Mouse (Mus musculus) forebrain, embryonic 11.5 days (tissue): ENCODE measurements around the gene Zfp143. TPM values are rescaled to one million over a fixed set of nuclear protein-coding genes. Genes with fewer than 3 reads are reported as not detected.

Source experiments
- ATAC-seq: fragments of 200-750 bp; cut with Nextera tagmentation; replicated peaks from 2 replicates; pipeline ENCODE4 v1.8.0; 2017; ENCODE audit warnings: moderate TSS enrichment; ENCODE audit not compliant: low FRiP score
- DNase-seq: peaks from one replicate; pipeline ENCODE4 v3.0.0-alpha.2; 2017; ENCODE audit warnings: low spot score
- H3K27ac ChIP-seq: fragments of 300-500 bp; sonication (generic); 2 replicates; pipeline ENCODE4 v1.5.1; 2014; ENCODE audit warnings: low read depth, low read length
- H3K27me3 ChIP-seq: fragments of 300-500 bp; sonication (generic); 2 replicates; pipeline ENCODE4 v1.6.1; 2014; ENCODE audit warnings: mild to moderate bottlenecking, low read length, mixed read lengths; ENCODE audit not compliant: control insufficient read depth, insufficient read depth
- H3K36me3 ChIP-seq: fragments of 300-500 bp; sonication (generic); 2 replicates; pipeline ENCODE4 v1.6.1; 2014; ENCODE audit warnings: mild to moderate bottlenecking, low read length, moderate library complexity, mixed read lengths; ENCODE audit not compliant: control insufficient read depth, insufficient read depth
- H3K4me1 ChIP-seq: fragments of 300-500 bp; sonication (generic); replicated peaks from 2 replicates; pipeline ENCODE4 v1.6.1; 2014; ENCODE audit warnings: low read length, mixed read lengths; ENCODE audit not compliant: control insufficient read depth, insufficient read depth
- H3K4me2 ChIP-seq: fragments of 300-500 bp; sonication (generic); 2 replicates; pipeline ENCODE4 v1.6.1; 2014; ENCODE audit warnings: low read depth, mild to moderate bottlenecking, low read length, moderate library complexity, mixed read lengths; ENCODE audit not compliant: severe bottlenecking
- H3K4me3 ChIP-seq: fragments of 300-500 bp; sonication (generic); 2 replicates; pipeline ENCODE4 v1.5.1; 2014; ENCODE audit warnings: low read depth, low read length
- H3K9ac ChIP-seq: fragments of 300-500 bp; sonication (generic); 2 replicates; pipeline ENCODE4 v1.6.1; 2014; ENCODE audit warnings: low read length
- H3K9me3 ChIP-seq: fragments of 300-500 bp; sonication (generic); 2 replicates; pipeline ENCODE4 v1.6.1; 2016; ENCODE audit warnings: low read length, mixed read lengths; ENCODE audit not compliant: control insufficient read depth
- WGBS: fragments of 180-500 bp; shearing (Covaris S2); extraction: QIAGEN DNeasy Blood & Tissue Kit; methylation state at CpG from one replicate; pipeline ENCODE4 v1.1.7; 2014; 5-methylcytosine and 5-hydroxymethylcytosine counted together
- polyA plus RNA-seq: library from polyadenylated mRNA; unstranded; fragments of >200 nt; fragmentation: Nextera tagmentation; extraction: Ambion mirVana; gene quantifications from 2 replicates; pipeline ENCODE4 v1.2.1, GENCODE M21; 2014

Zfp143 gene
- polyA plus RNA-seq, 1 experiment from 2014 or later = 29.7 TPM

GRCm38 (mm10) chr7:110078168-110078567 lies 17.2 kb downstream of the Zfp143 start:
- 91% methylated on average over 5 of the region's 5 CpGs for WGBS
- Histone ChIP-seq H3K36me3 (peaks cover 29% of the 10 kb centered on the region), H3K9me3 (no peaks in the 10 kb centered on the region), H3K4me2 (no peak overlapping the region), H3K4me1 (no peaks in the 10 kb centered on the region), H3K27ac (no peak overlapping the region), H3K9ac (no peak overlapping the region), H3K27me3 (no peaks in the 10 kb centered on the region), H3K4me3 (no peak overlapping the region)
- ATAC-seq (no peak), DNase-seq (no peak)

DNA sequence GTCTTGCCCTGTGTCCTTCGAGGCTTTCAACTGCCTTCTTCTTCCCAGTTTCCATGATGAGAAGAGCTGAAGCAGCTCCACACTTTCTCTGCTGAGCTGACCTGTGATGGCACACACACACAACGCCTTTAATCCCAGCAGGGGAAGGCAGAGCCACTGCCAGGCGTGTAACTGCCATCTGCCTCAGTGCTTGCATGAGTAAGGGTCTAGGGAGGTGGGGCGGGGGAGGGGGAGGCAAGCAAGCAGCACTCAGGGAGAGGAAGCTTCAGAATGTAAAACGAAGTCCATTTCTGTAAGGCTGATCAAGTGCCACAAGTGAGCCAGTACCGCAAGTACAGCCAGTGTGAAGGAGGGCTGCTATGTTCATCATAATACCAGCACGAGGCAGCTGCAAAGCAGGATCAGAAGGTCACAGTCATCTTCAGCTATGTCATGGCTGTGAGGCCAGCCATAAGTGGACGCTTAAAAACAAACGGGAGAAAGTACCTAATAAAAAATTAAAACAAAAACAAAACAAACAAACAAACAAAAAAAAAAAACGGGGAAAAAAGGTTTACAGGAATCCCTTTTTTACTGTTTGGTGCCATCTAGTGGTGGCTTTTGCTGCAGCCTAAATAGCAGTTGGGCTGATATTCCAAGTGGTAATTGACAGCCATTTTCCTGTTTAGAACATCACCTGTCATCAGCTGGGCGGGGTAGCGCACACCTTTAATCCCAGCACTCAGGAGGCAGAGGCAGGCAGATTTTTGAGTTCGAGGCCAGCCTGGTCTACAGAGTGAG lies 22.6 kb downstream of the Zfp143 start:
- ATAC-seq = peak; percentile 33

DNA sequence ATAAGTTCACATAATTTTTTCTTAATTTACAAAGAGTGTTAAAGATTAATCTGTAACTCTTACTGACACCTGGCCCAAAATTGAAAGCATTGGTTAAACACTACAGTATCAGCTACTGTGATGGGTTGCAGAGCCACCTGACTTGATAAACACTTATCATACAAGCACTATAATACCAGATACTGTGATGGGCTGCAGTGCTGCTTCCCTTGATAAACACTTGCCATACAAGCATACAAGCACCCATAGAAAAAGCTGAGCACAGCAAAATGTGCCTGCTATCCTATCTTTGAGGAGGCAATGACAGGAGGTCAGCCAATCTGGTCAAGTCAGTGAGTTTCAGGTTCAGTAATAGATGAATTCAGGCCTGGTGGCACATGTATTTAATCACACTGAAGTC lies 24.2 kb downstream of the Zfp143 start:
- Histone ChIP-seq H3K36me3 (peaks cover 25% of the 10 kb centered on the region), H3K4me1 (no peaks in the 10 kb centered on the region), H3K9ac (no peak overlapping the region), H3K27ac (no peak overlapping the region), H3K27me3 (no peaks in the 10 kb centered on the region), H3K4me3 (no peak overlapping the region), H3K9me3 (no peaks in the 10 kb centered on the region), H3K4me2 (no peak overlapping the region)
- no peak for DNase-seq
- no peak for ATAC-seq

More for the DNA sequence above, 22.6 kb downstream of the Zfp143 start:
- Histone ChIP-seq H3K9ac (no peak overlapping the region), H3K4me3 (no peak overlapping the region), H3K4me2 (no peak overlapping the region), H3K9me3 (no peaks in the 10 kb centered on the region), H3K4me1 (no peaks in the 10 kb centered on the region), H3K36me3 (peaks cover 29% of the 10 kb centered on the region), H3K27me3 (no peaks in the 10 kb centered on the region), H3K27ac (no peak overlapping the region)
- DNase-seq = no peak
- WGBS = 79% methylated on average over 13 of the region's 13 CpGs

- no peak overlapping the region for H3K27ac ChIP-seq
- no peak overlapping the region for H3K4me3 ChIP-seq
- DNase-seq (no peak), ATAC-seq (no peak)
- no peak overlapping the region for H3K9ac ChIP-seq
- 81% methylated on average over 4 of the region's 4 CpGs for WGBS
- H3K4me1 ChIP-seq = no peaks in the 10 kb centered on the region
- no peaks in the 10 kb centered on the region for H3K27me3 ChIP-seq
- no peaks in the 10 kb centered on the region for H3K9me3 ChIP-seq
- H3K36me3 ChIP-seq = peaks cover 26% of the 10 kb centered on the region; the same call in 1 of the 2 replicates
- no peak overlapping the region for H3K4me2 ChIP-seq
Observed at GRCm38 (mm10) chr7:110087914-110088313, 26.9 kb downstream of the Zfp143 start.

- Histone ChIP-seq H3K36me3 (peaks cover 20% of the 10 kb centered on the region), H3K9ac (no peak overlapping the region), H3K4me3 (no peak overlapping the region), H3K9me3 (no peaks in the 10 kb centered on the region), H3K4me1 (no peaks in the 10 kb centered on the region), H3K4me2 (no peak overlapping the region), H3K27me3 (no peaks in the 10 kb centered on the region), H3K27ac (no peak overlapping the region)
- WGBS = 67% methylated on average over 7 of the region's 7 CpGs
- DNase-seq = no peak
- no peak for ATAC-seq
Observed at GRCm38 (mm10) chr7:110091670-110092069, 30.7 kb downstream of the Zfp143 start.

GRCm38 (mm10) chr7:110096332-110096731 lies 35.3 kb downstream of the Zfp143 start:
- Histone ChIP-seq H3K36me3 (peaks cover 12% of the 10 kb centered on the region), H3K9me3 (no peaks in the 10 kb centered on the region), H3K4me1 (no peaks in the 10 kb centered on the region), H3K27ac (no peak overlapping the region), H3K27me3 (no peaks in the 10 kb centered on the region), H3K4me3 (no peak overlapping the region), H3K9ac (no peak overlapping the region), H3K4me2 (no peak overlapping the region)
- no peak for ATAC-seq
- no peak for DNase-seq
- 94% methylated on average over 4 of the region's 4 CpGs for WGBS

DNA sequence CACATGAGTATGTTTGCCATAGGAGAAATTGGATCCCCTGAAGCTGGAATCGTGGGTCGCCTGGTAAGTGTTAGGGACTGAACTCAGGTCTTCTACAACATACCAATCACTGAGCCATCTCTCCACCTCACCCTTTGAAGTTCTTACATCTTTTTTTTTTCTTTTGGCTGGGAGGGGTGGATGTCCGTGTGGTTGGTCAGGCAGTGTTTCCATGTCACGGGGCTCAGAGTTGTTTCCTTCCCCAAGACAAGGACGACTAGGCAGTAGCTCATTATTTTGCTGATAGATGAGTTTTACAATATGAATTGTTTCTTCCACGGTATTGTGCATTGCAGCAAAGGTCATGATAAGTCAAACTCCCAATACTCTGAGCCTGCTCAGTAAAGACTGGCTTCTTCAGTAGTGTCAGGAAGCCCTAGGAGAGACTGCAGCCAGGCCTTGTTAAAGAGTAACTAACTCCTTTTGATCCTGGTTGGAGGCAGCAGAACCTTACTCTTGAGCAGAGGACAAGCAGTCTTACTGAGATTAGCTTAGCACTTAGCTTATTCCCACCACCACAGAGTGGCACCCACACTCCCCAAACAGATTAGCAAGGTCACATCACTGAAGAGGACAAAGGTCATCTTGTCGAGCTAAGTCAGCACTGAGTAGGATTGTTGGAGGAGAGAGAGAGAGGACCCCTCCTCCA lies 36.2 kb downstream of the Zfp143 start:
- Histone ChIP-seq H3K9me3 (no peaks in the 10 kb centered on the region), H3K27ac (no peak overlapping the region), H3K27me3 (no peaks in the 10 kb centered on the region), H3K36me3 (peaks cover 7% of the 10 kb centered on the region), H3K9ac (no peak overlapping the region), H3K4me3 (no peak overlapping the region), H3K4me2 (no peak overlapping the region), H3K4me1 (no peaks in the 10 kb centered on the region)
- DNase-seq (no peak), ATAC-seq (no peak)
- 78% methylated on average over 7 of the region's 7 CpGs for WGBS

GRCm38 (mm10) chr7:110100854-110101253 lies 39.8 kb downstream of the Zfp143 start:
- Histone ChIP-seq H3K9me3 (no peaks in the 10 kb centered on the region), H3K36me3 (no peaks in the 10 kb centered on the region; the same call in 1 of the 2 replicates), H3K27me3 (no peaks in the 10 kb centered on the region), H3K27ac (no peak overlapping the region), H3K4me2 (no peak overlapping the region), H3K4me1 (no peaks in the 10 kb centered on the region), H3K9ac (no peak overlapping the region; the same call in 1 of the 2 replicates), H3K4me3 (no peak overlapping the region)
- ATAC-seq = no peak
- 51% methylated on average over 6 of the region's 6 CpGs for WGBS
- DNase-seq = no peak
